ENCODE assay signal across 19 mouse cellular contexts in the genomic region with DNA sequence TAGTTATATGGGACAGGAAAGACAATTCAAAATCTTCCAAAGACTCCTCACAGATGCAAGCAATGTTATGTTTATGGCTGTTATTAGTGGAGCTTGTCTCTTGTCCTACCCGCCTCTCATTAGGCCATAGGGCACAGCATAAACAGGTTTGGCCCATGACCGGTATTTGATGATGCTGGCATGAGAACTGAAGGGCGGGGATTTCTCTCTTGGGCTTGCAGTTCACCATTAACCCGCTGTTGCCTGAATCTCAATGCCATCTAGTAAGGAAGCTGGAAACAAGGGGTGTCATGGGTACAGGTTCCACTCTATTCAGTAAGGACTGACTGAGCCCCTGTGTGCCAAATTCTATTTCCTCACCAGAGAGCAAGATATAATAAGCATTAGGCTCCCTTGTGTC.
DNase-seq lines count a peak whose midpoint lies in the region; ATAC-seq lines count a peak whose summit lies in the region.
"Had no signal": no experiment of that assay in that cellular context is flagged by ENCODE, and none has a peak within 500 bp of the region (broad histone marks: within the 10 kb centered on the region; RNA-seq: fewer than 3 reads in every experiment).

No protein-coding gene starts in this region.

- no peak overlapping the region for H3K9ac ChIP-seq in intestine, embryonic 16.5 days (ENCODE audit: low read depth, low read length)
- H3K9ac ChIP-seq in intestine, embryonic 15.5 days: no peak overlapping the region
- no peak overlapping the region for H3K9ac ChIP-seq in neural tube, embryonic 15.5 days (replicated peaks)
- H3K9ac ChIP-seq: forebrain, embryonic 13.5 days; heart, embryonic 13.5 days; limb, embryonic 15.5 days; lung, embryonic 14.5 days; midbrain, embryonic 12.5 days had no signal

- no peaks in the 10 kb centered on the region for H3K36me3 ChIP-seq in intestine, embryonic 16.5 days (ENCODE audit: control insufficient read depth, insufficient read depth, low read length)
- H3K36me3 ChIP-seq in intestine, embryonic 15.5 days: no peaks in the 10 kb centered on the region
- no peaks in the 10 kb centered on the region for H3K36me3 ChIP-seq in neural tube, embryonic 15.5 days
- H3K36me3 ChIP-seq: heart, embryonic 13.5 days; limb, embryonic 15.5 days; midbrain, embryonic 12.5 days had no signal

- DNase-seq in urinary bladder, postnatal 14 days (ENCODE audit: low spot score): peak; percentile 65
- DNase-seq in urinary bladder, postnatal 10 days (ENCODE audit: low spot score): no peak
- DNase-seq in kidney, postnatal 10 days: peak; percentile 39
- no peak for DNase-seq in thymus, postnatal 14 days
- DNase-seq: cerebellum, postnatal 25 days; heart, postnatal 4 days; layer of hippocampus, postnatal 36 days; lung, embryonic 14.5 days; right cerebral cortex, postnatal 4 days; thymus, adult 18-20 months had no signal

- no peak overlapping the region for H3K4me3 ChIP-seq in intestine, embryonic 16.5 days (ENCODE audit: low read length)
- H3K4me3 ChIP-seq in intestine, embryonic 15.5 days (replicated peaks): no peak overlapping the region
- no peak overlapping the region for H3K4me3 ChIP-seq in neural tube, embryonic 15.5 days (replicated peaks)
- H3K4me3 ChIP-seq: forebrain, embryonic 13.5 days; heart, embryonic 13.5 days; limb, embryonic 15.5 days; midbrain, embryonic 12.5 days had no signal

- 51% methylated on average over 4 of the region's 4 CpGs for WGBS in intestine, embryonic 16.5 days
- 48% methylated on average over 4 of the region's 4 CpGs for WGBS in intestine, embryonic 15.5 days
- 82% methylated on average over 4 of the region's 4 CpGs for WGBS in neural tube, embryonic 15.5 days

- 0 out of 2 replicates have a peak, but pooled peaks have one; percentile 33 for ATAC-seq in intestine, embryonic 16.5 days
- no peak for ATAC-seq in intestine, embryonic 15.5 days
- ATAC-seq in neural tube, embryonic 15.5 days (ENCODE audit: low FRiP score): no peak
- ATAC-seq: forebrain, embryonic 13.5 days; hindbrain, embryonic 16.5 days had no signal

- H3K27ac ChIP-seq in intestine, embryonic 16.5 days (ENCODE audit: low read length): no peak overlapping the region
- H3K27ac ChIP-seq in intestine, embryonic 15.5 days: no peak overlapping the region
- H3K27ac ChIP-seq in neural tube, embryonic 15.5 days (replicated peaks): no peak overlapping the region
- H3K27ac ChIP-seq: forebrain, embryonic 13.5 days; heart, embryonic 13.5 days; limb, embryonic 15.5 days; macrophage; midbrain, embryonic 12.5 days had no signal

- no peaks in the 10 kb centered on the region for H3K9me3 ChIP-seq in intestine, embryonic 16.5 days (ENCODE audit: control insufficient read depth, low read length)
- H3K9me3 ChIP-seq in intestine, embryonic 15.5 days: no peaks in the 10 kb centered on the region
- H3K9me3 ChIP-seq in neural tube, embryonic 15.5 days (replicated peaks): no peaks in the 10 kb centered on the region
- H3K9me3 ChIP-seq: forebrain, embryonic 13.5 days; heart, embryonic 13.5 days; limb, embryonic 15.5 days; midbrain, embryonic 12.5 days had no signal

- peaks cover 18% of the 10 kb centered on the region; the same call in 1 of the 2 replicates for H3K4me1 ChIP-seq in intestine, embryonic 16.5 days (ENCODE audit: control insufficient read depth, insufficient read depth, low read length)
- 0 out of 2 replicates have a peak, but pooled peaks cover 4% of the 10 kb centered on the region for H3K4me1 ChIP-seq in intestine, embryonic 15.5 days (replicated peaks)
- no peaks in the 10 kb centered on the region for H3K4me1 ChIP-seq in neural tube, embryonic 15.5 days
- H3K4me1 ChIP-seq: forebrain, embryonic 13.5 days; limb, embryonic 15.5 days; midbrain, embryonic 12.5 days had no signal

- no peak overlapping the region for H3K4me2 ChIP-seq in intestine, embryonic 16.5 days (ENCODE audit: low read depth, low read length)
- no peak overlapping the region for H3K4me2 ChIP-seq in intestine, embryonic 15.5 days (replicated peaks)
- H3K4me2 ChIP-seq in neural tube, embryonic 15.5 days: no peak overlapping the region
- H3K4me2 ChIP-seq: forebrain, embryonic 13.5 days; heart, embryonic 13.5 days; limb, embryonic 15.5 days; lung, embryonic 14.5 days; midbrain, embryonic 12.5 days had no signal

- H3K27me3 ChIP-seq in intestine, embryonic 16.5 days (replicated peaks; ENCODE audit: control insufficient read depth, insufficient read depth, low read length): no peaks in the 10 kb centered on the region
- H3K27me3 ChIP-seq in intestine, embryonic 15.5 days (replicated peaks): no peaks in the 10 kb centered on the region
- no peaks in the 10 kb centered on the region for H3K27me3 ChIP-seq in neural tube, embryonic 15.5 days (replicated peaks)
- H3K27me3 ChIP-seq: forebrain, embryonic 13.5 days; heart, embryonic 13.5 days; limb, embryonic 15.5 days; midbrain, embryonic 12.5 days had no signal

Comparison
In these comparisons a context has a peak if more than half of its experiments do, and no peak if none do; other contexts are left out.
1. DNase-seq: peak in urinary bladder, postnatal 14 days (single experiment) and kidney, postnatal 10 days (single experiment); none in urinary bladder, postnatal 10 days (single experiment) and thymus, postnatal 14 days (single experiment).